Mouse (Mus musculus) megakaryocyte, adult 5-6 weeks (primary cell): ENCODE data around the gene Hdgfl2. TPM values are rescaled to one million over a fixed set of nuclear protein-coding genes. Genes with fewer than 3 reads are reported as not detected.
A peak's percentile ranks its signal among the peaks of the same experiment; 100 is the strongest.
"Not testable (repeated sequence)": the region's sequence is repeated elsewhere in the genome, so short reads cannot be mapped to it uniquely, and the experiment has no call there.

Source experiments
- ATAC-seq: 2 replicates; pipeline ENCODE4 v1.8.0; 2016; ENCODE audit warnings: mild to moderate bottlenecking, inconsistent platforms; ENCODE audit not compliant: poor library complexity, severe bottlenecking
- total RNA-seq, 2 experiments: library from RNA; stranded (forward) in 1 of 2; stranded (reverse) in 1 of 2; fragments of 153-499, 151-499 nt in 1 of 2; fragments of 221-1000, 200-1000 nt in 1 of 2; gene quantifications; 2 replicates each; pipeline versions ENCODE4 v1.2.3 to v1.2.4; 2015 to 2017

Gene Hdgfl2
- total RNA-seq, 2 experiments from 2014 or later, result 17.9 to 43.4 TPM

GRCm38 (mm10) chr17:56103465-56104285, 24.2 kb downstream of the Hdgfl2 start:
- ATAC-seq, result no peak

GRCm38 (mm10) chr17:56104821-56105220, 25.4 kb downstream of the Hdgfl2 start:
- ATAC-seq, result not testable (repeated sequence)

GRCm38 (mm10) chr17:56106436-56106835, 27.0 kb downstream of the Hdgfl2 start:
- ATAC-seq, result not testable (repeated sequence)

DNA sequence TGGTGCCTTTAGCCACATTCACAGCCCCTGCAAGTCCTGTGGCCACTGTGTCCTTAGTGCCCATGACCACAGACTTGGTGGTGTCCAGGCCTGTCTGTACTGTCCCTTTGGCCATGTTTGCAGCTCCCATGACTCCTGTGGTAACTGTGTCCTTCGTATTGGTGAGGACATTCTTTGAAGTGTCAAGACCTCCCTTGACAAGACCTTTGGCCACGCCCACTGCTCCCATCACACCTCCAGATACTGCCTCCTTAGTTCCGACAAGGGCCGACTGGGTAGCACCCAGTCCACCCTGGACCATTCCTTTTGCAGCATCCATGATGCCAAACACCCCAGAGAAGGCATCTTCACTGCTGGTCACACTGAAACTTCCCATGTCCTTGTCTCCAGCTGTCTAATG, 27.5 kb downstream of the Hdgfl2 start:
- ATAC-seq, result no peak

DNA sequence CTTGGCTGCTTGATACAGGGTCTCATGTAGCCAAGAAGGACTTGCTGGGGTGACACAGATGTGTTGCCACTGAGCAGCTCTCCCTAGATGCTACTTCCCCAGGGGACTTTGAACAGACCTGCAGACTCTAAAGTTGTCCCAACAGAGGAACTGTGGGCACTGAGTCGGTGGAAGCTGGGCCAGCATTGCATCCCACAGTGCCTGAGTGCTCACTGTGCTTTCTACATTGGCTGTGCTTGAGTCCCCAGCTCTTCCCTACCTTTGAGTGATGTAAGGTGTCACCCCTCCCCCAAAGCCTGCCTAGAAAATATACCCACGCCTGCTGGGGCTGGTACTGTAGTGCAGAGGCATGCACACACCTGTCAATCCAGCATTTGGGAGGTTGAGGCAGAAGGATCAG, 28.3 kb downstream of the Hdgfl2 start:
- ATAC-seq, result no peak

DNA sequence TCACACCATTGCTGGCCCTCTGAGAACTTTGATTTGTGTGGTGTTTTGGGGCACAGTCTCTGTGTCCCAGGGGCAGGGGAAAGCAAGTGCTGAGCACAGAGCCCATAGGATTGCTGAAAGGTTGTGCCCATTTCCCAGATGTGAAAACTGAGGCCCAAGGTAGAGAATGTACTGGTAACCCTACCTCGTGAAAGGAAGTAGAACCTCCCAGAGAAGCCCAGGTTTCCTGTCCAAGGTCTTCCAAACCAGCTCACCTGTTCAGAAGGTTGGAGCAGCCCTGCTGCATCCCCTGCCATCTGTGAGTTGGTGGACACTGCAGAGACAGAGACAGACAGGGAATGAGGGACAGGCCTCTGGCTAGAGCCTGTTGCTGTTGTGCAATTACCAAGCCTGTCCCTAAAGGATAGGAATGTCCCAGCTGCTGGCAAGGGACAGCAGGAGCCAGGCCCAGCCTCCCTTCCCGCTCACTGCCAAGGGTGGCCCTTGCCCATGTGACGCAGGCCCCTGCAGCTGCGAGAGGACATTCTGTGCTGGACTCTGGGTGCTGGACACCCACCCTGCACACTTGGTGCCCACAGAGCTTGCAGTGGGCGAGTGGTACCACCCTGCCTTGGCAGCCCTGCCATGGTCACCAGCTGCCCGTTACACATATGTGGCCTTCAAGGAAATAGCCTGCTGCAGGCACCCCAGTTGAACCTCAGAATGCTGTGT, 29.1 kb downstream of the Hdgfl2 start:
- no peak for ATAC-seq

DNA sequence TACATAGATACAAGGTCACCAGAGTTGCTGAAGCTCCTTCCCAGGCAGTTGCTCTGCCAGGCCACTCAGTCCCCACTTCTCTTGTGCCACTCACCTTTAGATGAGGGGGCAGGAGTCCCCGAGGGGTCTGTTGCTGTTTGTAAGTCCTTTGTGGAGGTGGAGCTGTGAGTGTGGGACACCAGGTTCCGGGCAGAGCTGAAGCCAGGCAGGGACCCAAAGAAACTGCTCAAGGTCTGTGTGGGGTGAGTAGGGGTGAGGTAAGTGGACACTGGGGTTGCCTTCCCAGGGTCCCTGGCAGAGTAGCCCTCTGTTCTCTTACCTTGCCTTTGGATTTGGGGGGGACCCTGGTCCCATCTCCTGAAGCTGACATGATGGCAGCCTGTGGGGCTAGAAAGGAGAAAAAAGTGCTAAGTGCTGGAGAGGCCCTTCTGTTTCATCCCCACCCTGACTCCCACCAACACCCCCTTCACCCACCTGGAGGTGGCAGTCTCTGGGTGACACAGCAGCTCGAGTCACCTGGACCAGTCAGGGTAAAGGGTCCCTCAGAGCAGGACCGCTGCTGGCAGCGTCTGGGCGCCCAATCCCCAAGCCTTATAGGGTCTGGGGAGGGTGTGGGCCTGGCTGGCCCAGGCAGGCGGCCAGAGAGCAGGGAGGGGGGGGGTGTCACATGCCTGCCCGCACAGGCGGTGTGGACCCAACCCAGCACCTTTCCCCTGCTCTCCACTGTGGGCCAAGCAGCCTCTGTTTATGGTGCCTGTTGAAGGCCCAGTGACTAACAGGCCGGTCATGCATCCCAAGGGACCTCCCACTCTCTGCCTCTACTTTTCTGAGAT, 30.0 kb downstream of the Hdgfl2 start, which contains the start of gene Plin4:
TSS of gene Plin4 (minus strand) at position 585 of the 833 bp plus-strand sequence.
- no peak for ATAC-seq

DNA sequence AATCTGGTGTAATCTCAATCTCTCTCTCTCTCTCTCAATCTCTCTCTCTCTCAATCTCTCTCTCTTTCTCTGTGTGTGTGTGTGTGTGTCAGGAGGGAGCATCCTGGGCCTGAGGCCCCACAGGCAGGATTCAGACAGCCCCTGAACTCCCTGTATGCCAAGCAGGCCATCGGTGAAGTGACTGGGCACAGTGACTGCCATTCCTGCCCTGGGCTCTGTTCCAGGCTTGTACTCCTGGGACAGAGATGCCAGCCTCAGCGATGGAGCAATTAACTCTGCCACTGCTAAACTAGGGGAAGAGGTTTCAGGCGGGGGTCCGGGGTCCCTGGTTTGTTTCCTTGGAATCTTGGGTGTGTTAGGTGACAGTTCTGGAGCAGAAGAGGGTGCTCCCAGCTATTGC, 31.1 kb downstream of the Hdgfl2 start:
- no peak for ATAC-seq

DNA sequence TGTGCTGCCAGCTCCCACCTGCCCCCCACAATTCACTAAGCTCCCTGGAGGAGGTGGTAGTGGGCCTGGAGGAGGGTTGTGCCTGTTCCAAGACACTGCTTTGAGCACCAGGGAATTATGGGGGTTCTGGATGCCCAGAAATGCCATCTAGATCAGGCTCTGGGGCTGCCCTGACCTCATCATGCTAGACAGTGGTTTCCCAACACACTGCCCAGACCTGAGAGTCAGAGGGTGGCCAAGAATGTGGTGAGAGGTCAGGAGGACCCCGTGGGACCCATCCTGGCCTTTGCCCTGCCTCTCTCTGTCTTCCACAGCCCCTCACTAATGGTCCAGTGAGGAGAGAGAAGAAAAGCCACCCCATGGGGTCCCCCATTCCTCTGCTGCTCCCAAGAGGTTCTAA, 31.6 kb downstream of the Hdgfl2 start:
- ATAC-seq, result no peak

DNA sequence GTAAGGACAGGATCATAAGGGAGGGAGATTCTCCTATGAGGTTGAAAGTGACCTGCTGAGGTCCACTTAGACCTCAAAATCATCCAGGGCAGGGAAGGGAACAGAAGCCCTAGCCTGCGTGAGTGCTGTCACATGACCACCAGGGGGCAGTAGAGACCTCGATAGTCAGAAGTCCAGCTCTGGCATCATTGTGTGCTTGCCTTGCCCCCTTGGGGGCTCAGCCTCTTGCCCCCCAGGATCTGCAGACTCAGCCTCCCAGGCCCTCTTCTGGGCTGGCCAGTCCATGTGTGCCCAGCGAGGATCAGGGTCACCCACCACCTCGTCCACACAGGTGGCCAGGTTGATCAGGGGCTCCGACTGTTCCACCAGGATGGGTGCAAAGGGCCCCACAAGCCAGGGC, 32.4 kb downstream of the Hdgfl2 start:
- ATAC-seq, result peak; percentile 70

DNA sequence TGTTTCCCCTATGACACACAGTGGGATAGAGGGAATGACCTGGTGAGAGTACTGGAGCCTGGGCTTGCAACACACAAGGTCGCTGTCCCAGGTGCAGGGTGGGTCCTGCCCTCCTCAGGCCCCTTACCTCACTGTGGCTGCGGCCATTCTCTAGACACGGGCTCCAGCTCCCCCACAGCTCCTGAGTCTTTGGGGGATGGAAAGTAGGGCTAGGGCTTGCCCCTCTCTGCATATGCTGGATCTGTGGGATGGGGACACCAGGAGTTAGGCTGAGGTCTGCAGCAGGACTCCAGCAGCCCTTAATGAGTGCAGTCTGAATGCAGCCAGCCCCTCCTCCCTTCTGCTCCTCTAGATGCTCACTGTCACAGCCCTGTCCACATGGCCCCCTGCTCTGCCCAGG, 33.3 kb downstream of the Hdgfl2 start:
- ATAC-seq, result no peak

- ATAC-seq, result no peak
Measured at GRCm38 (mm10) chr17:56116193-56116592, 36.8 kb downstream of the Hdgfl2 start.

GRCm38 (mm10) chr17:56117251-56117710, 37.8 kb downstream of the Hdgfl2 start, which contains the start of gene Plin5:
TSS of gene Plin5 (minus strand) at chr17:56117596.
- ATAC-seq, result peak; percentile 45

DNA sequence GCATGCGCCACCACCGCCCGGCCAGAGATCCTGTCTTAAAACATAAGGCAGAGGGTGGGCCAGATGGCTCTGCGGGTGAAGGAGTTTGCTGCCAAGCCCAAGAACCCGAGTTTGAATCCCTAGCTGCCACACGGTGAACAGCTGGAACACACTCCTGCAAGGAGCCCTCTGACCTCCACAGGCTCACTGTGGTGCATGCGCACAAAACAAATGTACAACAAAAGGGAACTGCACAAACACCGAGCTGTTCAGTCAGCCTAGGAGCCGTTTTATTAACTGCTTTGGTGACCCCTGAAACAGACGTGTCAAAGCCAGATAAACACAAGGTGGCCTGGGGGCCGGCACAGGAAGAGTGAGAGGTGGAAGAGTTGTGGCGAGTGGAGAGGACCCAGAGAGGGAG, 40.0 kb downstream of the Hdgfl2 start:
- ATAC-seq, result no peak

DNA sequence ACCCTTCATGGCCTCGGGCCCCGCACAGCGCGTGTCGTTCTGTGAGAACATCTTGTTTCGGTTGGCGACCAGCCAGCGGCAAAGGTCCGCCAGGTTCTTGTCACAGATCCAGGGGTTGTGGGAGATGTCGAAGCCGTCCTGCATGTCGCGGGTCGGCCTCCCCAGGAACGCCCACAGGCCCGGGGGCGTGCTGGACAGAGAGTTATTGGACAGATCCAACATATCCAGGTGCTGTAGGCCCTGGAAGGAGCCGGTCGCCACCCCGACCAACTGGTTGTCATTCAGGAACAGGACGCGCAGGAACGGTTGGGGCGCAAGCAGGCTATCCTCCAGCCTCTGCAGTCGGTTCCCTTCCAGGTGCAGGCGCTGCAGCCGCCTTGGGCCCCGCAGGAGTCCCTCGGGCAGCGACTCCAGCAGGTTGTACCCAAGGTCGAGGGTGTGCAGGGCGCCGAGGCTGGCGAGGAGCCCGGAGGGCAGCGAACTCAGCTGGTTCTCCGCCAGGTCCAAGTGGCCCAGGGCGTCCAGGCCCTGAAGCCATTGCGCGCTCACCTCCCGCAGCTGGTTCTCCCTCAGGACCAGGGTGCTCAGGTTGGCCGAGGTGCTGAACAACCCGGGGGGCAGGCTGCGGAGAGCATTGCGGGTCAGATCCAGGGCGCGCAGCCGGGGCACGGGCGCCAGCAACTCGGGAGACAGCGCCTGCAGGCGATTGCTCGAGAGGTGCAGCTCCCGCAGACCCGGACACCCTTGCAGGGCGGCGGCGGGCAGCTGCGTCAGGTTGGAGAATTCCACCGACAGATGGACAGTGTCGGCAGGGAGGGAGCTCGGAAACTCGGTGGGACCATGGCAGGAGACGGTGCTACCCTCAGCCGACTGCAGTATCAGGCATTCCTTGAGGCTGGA, 40.8 kb downstream of the Hdgfl2 start:
- ATAC-seq, result no peak

DNA sequence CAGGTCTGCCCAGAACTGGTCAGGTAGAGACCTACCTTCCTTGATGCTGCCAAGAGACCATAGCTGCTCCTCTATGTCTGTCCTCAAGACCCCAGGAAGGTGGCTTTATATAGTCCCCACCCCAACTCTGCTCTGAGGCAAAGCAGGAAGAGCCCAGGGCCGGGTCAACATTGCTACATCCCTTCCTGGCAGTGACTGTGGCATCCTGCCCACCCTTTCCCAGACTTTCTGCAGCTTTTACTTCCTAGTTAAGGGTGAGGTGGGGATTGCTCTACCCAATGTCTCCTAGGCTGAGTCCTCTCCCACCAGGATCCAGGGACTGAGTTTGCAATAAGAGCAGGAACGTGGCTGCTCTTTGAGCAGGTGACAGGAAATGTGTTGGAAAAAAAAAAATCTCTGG, 42.4 kb downstream of the Hdgfl2 start, which contains the start of gene Lrg1:
TSS of gene Lrg1 (minus strand) at position 176 of the 400 bp plus-strand sequence.
- ATAC-seq, result peak; percentile 21

GRCm38 (mm10) chr17:56123161-56123560, 43.7 kb downstream of the Hdgfl2 start:
- ATAC-seq, result no peak

DNA sequence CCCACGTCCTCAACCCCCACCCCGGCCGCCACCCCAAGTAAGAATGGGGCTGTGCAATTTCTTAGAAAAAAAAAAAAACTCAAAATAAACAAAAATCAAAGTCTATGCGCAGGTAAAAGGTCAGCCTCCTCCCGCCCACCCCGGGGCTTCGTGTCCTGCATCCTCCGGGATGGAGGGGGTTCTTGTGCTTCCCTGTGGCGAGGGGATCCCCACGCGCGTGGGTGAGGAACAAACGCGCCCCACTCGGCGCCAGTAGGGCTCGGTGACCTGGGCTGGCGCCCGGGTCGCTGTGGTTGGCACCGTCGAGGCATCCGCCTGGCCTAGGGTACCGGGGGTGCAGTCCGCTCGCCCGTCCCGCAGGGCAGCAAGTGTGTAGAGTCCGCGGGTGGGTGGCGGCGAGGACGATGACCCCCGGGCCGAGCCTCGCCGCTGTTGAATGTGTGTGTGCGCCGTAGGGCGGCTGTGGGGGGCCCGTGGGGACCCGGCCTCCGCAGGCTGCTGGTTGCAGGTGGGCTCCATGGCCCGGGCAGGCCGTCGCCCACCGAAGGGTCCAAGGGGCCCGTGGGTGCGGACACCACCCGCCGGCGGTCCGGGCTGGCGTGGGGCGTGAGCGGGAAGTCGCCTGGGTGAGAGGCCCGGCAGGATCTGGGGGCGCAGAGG, 44.4 kb downstream of the Hdgfl2 start:
- no peak for ATAC-seq
